Mouse (Mus musculus) naive thymus-derived CD4-positive, alpha-beta T cell, adult 2 months (primary cell): ENCODE measurements around the gene Cadm3.
A peak's percentile ranks its signal among the peaks of the same experiment; 100 is the strongest.

ENCODE experiments used
- DNase-seq: peaks from one replicate; pipeline ENCODE4 v3.0.0-alpha.2; 2011; ENCODE audit warnings: low read depth

Cadm3 gene

GRCm38 (mm10) chr1:173367356-173368046 lies at the start of gene Cadm3:
Gene Cadm3 (minus strand): TSS chr1:173367695.
- no peak for DNase-seq

GRCm38 (mm10) chr1:173414631-173415030 lies 47.1 kb upstream of the Cadm3 start:
- DNase-seq: no peak

DNA sequence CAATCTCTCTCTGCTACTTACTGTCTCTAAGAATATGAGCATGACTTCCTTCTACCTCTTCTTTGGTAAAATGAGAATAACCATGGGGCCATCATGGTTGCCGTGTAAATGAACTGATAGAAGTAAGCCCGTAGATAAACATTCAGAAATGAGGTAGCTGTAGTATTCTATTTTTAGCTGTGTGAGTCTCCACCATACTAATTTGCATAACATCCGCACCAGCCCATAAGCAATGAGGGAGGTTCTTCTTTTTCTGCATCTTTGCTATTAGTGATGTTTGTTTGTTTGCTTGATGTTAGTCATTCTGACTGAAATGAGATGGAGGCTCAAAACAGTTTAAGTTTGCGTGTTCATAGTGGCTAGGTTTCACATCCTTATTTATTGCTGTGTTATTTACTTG lies 44.4 kb upstream of the Cadm3 start:
- DNase-seq: no peak

DNA sequence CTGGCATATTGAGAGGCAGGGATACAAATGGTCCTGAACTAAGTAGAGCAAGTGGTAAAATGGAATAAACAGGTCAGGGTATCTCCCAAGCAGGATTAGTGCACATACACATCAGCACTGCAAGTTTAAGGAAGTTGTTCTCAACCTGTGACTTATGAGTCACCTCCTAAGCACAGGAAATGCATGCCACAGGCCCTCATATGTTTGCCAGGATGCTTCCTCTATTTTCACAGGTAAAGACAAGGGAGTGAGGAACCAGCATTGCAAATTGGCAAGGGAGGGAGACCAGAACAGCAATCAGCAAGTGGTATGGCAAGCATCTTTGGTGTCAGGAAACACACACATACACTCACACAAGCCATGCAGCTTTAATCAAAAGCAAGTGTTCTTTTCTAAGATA lies 41.6 kb upstream of the Cadm3 start:
- no peak for DNase-seq

- DNase-seq: no peak
Observed at GRCm38 (mm10) chr1:173404696-173405309, 37.3 kb upstream of the Cadm3 start.

DNA sequence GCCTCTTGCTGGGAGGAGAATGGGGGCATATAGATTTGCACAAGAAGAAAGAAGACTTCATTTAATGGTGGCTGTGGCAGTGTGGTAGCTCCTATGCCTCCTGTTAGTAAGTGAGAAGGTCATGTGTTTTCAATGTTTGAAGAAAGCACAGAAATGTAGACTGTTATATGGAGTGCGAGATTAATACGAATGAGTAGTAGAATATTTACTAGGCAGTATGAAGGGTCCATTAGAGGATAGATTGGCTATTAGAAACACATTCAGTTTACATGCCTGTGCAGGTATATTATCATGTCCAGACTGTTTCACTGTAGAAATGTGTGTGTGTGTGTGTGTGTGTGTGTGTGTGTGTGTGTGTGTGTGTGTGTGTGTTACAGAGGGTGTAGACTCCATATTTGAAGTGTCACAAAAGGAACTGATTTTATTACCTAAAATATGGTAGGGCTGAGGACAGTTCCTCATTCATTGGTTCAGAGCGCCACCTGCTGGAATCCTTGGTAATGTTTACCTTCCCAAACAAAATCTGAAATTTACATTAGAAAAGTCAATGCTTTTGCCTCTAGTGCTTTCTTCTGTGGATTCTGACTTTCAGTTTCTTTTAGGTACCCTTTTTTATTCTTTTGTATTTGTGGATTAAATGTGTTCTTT lies 31.0 kb upstream of the Cadm3 start:
- DNase-seq: peak; percentile 84

DNA sequence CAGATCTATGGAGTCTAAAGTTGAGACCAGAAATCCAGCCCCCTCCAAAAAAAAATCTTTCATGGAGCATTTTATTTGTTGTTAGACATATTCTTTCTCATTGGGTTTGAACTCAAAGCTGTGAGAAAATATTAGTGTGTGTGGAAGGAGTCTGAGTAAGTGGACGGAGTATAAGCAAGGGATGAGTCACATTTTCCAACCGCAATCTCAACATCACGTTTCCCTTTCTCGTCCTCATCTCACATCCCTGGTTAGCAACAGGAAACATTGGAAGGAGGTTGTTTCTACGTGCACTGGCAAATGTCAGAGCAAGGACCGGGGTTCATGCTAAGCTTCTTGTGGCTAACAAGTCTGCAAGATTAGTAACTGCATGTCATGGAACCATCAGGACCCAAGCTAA lies 24.3 kb upstream of the Cadm3 start:
- DNase-seq: no peak

- no peak for DNase-seq
Observed at GRCm38 (mm10) chr1:173389901-173390401, 22.5 kb upstream of the Cadm3 start.

GRCm38 (mm10) chr1:173389431-173389830 lies 21.9 kb upstream of the Cadm3 start:
- no peak for DNase-seq

GRCm38 (mm10) chr1:173381436-173381835 lies 13.9 kb upstream of the Cadm3 start:
- no peak for DNase-seq

- peak; percentile 23 for DNase-seq
Observed at GRCm38 (mm10) chr1:173377380-173378112, 10.1 kb upstream of the Cadm3 start.

DNA sequence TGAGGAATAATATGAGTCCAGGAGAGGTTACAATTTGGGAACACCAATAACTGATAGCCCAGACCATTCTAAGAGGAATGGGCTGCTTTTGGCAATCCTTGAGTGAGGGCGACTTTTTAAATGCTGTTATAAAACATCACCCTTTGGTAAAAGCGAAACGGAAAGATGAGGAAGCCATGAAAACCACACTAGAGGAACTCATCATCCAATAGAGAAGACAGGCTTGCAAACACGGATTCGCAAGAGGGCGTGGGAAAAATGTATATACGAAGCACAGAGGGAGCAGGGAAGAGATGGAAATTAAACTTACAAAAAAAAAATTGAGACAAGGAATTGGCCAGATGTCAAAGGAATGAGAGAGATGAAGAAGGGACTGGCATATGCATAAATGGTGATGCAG lies 6.5 kb upstream of the Cadm3 start:
- DNase-seq: no peak

GRCm38 (mm10) chr1:173371586-173371985 lies 4.1 kb upstream of the Cadm3 start:
- no peak for DNase-seq

- DNase-seq: no peak
Observed at GRCm38 (mm10) chr1:173370456-173370855, 3.0 kb upstream of the Cadm3 start.

DNA sequence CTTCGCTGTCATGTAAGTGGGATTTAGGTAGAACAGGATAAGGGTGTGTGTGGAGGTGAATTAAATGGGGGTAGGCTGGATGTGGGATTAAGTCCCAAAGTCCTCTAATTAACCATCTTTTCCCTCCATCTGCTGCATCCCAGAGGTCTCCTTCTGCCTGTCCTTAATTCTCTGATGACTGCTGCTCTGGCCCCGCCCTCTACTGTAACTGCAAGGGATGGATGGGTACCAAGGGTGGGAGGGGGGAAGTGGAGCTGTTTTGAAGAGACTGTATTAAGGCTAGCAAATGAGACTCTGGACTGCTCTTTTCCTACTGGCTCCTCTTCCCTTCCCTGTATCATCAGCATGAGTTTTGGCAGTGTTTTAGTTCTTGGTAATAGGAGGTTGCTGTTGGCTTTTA lies 2.1 kb upstream of the Cadm3 start:
- DNase-seq: no peak

DNA sequence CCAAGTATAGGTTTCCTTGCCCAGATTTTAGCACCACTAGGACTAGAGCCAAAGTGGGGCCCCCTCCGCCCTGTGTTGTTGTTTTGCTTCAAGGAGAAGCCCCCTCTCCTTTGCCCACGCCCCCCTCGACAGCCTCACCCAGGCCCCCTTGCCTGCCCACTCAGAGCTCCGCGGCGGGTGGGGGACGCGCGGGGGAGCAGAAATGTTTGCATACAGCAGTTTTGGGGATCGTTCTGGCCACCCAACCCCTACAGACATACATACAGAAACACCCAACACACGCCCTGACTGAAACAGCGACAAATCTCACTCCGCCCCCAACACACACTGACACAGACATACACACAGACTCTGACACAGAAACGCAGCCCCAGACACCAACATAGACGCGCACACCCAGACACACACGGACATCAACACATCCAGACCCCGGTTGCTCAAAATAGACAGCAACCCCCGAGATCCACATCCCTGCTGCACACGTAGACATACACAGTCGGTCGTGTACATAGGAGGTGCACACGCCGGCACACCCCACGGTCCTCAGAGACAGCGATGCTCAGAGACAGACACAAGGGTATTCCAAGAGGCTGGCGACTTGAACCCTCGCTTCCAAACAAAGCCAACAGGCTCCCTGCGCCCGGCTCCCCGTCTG lies 667 bp downstream of the Cadm3 start:
- DNase-seq: no peak

DNA sequence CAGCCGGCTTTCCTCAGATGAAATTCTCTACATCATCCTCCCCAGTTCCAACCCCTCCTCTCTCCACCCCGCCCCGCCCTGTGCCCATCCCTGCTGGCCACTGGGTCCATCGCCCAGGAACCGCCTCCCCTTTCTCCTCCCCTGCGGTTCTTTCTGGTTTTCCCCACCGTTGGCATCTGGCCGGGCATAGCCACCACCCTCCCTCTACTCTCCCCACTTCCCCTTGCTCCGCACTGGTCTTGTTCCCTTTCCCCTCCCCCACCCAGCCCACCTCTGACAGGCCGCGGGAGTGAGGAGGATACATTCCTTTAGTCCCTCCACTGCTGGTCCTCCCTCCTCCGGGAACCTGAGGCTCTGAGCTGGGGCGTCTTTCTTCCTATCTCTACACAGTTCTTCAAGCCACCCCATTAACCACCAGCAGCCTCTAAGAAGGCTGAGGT lies 1.5 kb downstream of the Cadm3 start:
- DNase-seq: no peak

DNA sequence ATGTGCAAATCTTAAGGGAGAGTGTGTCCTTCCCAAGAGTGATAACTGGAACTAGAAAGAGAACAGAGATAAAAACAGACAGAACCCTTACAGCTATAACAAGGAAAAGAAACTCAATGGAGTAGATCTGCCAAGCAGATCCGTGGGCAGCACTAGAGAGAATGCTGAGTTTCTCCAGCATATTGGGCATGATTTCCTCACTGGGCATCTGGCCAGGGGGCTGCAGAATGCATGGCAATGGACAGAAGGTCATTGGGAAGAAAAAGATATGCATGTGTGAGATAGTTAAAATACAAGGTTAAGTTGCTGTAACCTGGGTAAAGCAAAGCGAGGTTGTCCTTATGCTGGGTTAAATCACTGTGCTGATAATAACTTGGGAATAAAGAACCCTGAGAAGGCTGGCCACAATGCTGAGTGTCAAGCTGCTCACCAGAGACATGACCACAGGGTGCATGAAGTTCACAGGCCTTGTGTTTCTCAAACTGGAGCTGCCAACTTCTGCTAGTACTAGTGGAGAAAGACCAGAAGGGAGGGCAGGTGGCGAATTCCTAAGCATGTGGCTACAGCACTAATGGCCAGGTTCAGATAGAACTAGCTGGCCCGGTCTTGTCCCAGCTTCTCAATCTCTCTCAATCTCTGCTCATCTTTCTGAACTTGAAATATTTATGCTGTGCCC lies 3.2 kb downstream of the Cadm3 start:
- DNase-seq: no peak

GRCm38 (mm10) chr1:173363436-173363835 lies 4.1 kb downstream of the Cadm3 start:
- no peak for DNase-seq

DNA sequence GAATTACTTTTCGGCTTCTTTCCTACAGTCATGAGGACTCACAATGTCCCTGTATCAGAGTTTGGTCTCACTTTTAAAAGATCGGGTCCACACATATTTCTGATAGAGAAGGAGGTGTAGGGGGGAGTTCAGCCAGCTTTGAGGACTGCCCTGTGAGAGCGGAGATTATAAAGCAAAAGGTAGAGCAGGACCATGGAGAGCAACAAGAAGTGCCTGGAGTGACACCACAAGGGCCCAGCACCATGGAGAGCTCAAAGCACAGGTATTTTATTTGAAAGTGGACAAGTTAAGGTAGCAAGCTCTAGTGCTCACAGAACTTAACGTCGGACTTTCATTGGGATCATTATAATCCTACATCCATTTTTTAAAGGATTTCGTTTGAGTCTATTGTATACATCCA lies 5.8 kb downstream of the Cadm3 start:
- DNase-seq: peak; percentile 10

DNA sequence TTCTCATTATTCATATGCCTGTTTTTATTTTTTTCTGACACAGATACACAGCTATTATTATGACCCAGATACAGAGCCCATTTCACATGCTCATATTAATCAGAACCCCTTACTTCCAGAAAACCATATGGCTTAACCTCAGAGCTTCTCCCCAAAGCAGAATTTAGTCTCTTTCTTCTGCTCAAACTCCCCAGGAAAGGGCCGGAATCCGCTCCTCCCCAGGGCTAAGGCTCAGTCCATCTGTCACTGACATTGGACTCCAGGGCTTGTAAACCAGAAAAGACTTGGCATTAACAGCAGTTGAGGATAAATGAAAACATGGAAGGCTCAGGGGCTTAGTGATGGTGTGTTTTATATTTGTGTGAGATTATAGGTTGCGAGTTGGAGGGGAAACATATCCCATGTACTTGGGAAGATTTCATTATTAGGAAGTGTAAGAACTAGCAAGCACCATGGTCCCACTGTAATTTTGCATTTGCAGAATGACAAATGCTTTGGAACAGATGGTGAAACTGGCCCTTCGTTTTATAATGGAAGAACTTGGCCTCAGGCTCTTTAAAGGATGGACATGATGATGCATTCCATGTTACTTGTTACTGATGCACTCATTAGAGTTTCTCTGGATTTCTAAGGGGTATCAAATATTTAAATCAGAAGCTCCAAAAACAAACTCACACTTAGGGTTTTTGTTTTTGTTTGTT lies 7.8 kb downstream of the Cadm3 start:
- no peak for DNase-seq
